ENCODE assay signal across 9 mouse cellular contexts in genomic region chr12:101007968-101008481, GRCm38 (mm10). TPM values are rescaled to one million over a fixed set of nuclear protein-coding genes. Genes with fewer than 3 reads are reported as not detected.
DNase-seq lines count a peak whose midpoint lies in the region; ATAC-seq and TF ChIP-seq lines count a peak whose summit lies in the region.
"Had no signal": no experiment of that assay in that cellular context is flagged by ENCODE, and none has a peak within 500 bp of the region (broad histone marks: within the 10 kb centered on the region; RNA-seq: fewer than 3 reads in every experiment).

No protein-coding gene starts in this region.

- H3K79me2 ChIP-seq in CH12.LX (replicated peaks; ENCODE audit: control insufficient read depth, extremely low read depth, insufficient read depth, poor library complexity, severe bottlenecking), result peaks cover 55% of the 10 kb centered on the region

- dilution Hi-C loops in CH12.LX (cut with MboI; ENCODE audit: extremely low pct_ligation_motif_present, extremely low pct_unique_long_range_greater_than_20kb, low sequenced_read_pairs), result no loop called here

- no peak overlapping the region for H3K4me2 ChIP-seq in hindbrain, embryonic 13.5 days
- H3K4me2 ChIP-seq in hindbrain, embryonic 14.5 days (replicated peaks), result no peak overlapping the region
- H3K4me2 ChIP-seq in CH12.LX (ENCODE audit: insufficient read depth, low read depth, poor library complexity, severe bottlenecking), result peak overlapping the region; percentile 18
- H3K4me2 ChIP-seq in midbrain, postnatal 0 days (ENCODE audit: low read depth, low read length, poor library complexity, severe bottlenecking), result 0 out of 2 replicates have a peak overlapping the region, but pooled peaks have one; percentile 9
- H3K4me2 ChIP-seq: limb, embryonic 12.5 days had no signal

- TF ChIP-seq RAD21 in CH12.LX (IDR thresholded peaks at IDR 0.05; ENCODE audit: low read depth, low read length), result no peak

- 28% methylated on average over 10 of the region's 10 CpGs for WGBS in hindbrain, embryonic 13.5 days
- 31% methylated on average over 10 of the region's 10 CpGs for WGBS in hindbrain, embryonic 14.5 days
- 27% methylated on average over 10 of the region's 10 CpGs for WGBS in midbrain, postnatal 0 days

- H3K27me3 ChIP-seq in hindbrain, embryonic 13.5 days, result peaks cover 9% of the 10 kb centered on the region
- no peaks in the 10 kb centered on the region for H3K27me3 ChIP-seq in hindbrain, embryonic 14.5 days (ENCODE audit: control insufficient read depth, insufficient read depth, low read length)
- no peaks in the 10 kb centered on the region for H3K27me3 ChIP-seq in CH12.LX (replicated peaks)
- H3K27me3 ChIP-seq in midbrain, postnatal 0 days (ENCODE audit: insufficient read depth, low read length), result no peaks in the 10 kb centered on the region

- no peaks in the 10 kb centered on the region for H3K36me3 ChIP-seq in hindbrain, embryonic 13.5 days
- H3K36me3 ChIP-seq in hindbrain, embryonic 14.5 days (replicated peaks; ENCODE audit: control insufficient read depth, insufficient read depth), result no peaks in the 10 kb centered on the region
- H3K36me3 ChIP-seq in CH12.LX (replicated peaks in 1 of 2; ENCODE audit: control insufficient read depth in 1 of 2, insufficient read depth in 1 of 2, low read length in 1 of 2), result peaks cover 0 to 22% of the 10 kb centered on the region in 2 experiments
- H3K36me3 ChIP-seq in midbrain, postnatal 0 days (ENCODE audit: insufficient read depth, low read length), result no peaks in the 10 kb centered on the region
- H3K36me3 ChIP-seq: limb, embryonic 12.5 days had no signal

- DNase-seq in hindbrain, embryonic 14.5 days (ENCODE audit: low spot score), result no peak
- no peak for DNase-seq in CH12.LX (ENCODE audit: extremely low read depth)
- DNase-seq in cerebellum, postnatal 25 days, result peak; percentile 52 to 58
- DNase-seq in induced T-regulatory cell, adult 2 months (ENCODE audit: low read depth), result peak; percentile 74
- no peak for DNase-seq in midbrain, postnatal 0 days (ENCODE audit: low spot score)
- DNase-seq in embryo, embryonic 9.5 days (ENCODE audit: extremely low spot score), result no peak
- DNase-seq in kidney, postnatal 36 days, result no peak

- no peak for TF ChIP-seq POLR2A in CH12.LX (IDR thresholded peaks at IDR 0.05; ENCODE audit: low read depth, low read length)

- in situ Hi-C loops in CH12.LX (cut with MboI; ENCODE audit: low pct_ligation_motif_present, low pct_unique_long_range_greater_than_20kb, low sequenced_read_pairs), result no loop called here

- H3K27ac ChIP-seq in hindbrain, embryonic 13.5 days, result peak overlapping the region; percentile 64
- no peak overlapping the region; the same call in 1 of the 2 replicates for H3K27ac ChIP-seq in hindbrain, embryonic 14.5 days
- peak overlapping the region; percentile 76 for H3K27ac ChIP-seq in CH12.LX (ENCODE audit: insufficient read depth, low read depth)
- 0 out of 2 replicates have a peak overlapping the region, but pooled peaks have one; percentile 12 for H3K27ac ChIP-seq in midbrain, postnatal 0 days (ENCODE audit: low read depth, low read length)
- H3K27ac ChIP-seq: limb, embryonic 12.5 days had no signal

- TF ChIP-seq CTCF in CH12.LX (conservative IDR thresholded peaks at IDR 0.05 in 1 of 2, IDR thresholded peaks at IDR 0.05 in 1 of 2; ENCODE audit: low read depth in 2 of 2, low read length in 2 of 2), result no peak
- TF ChIP-seq CTCF in midbrain, postnatal 0 days (IDR thresholded peaks at IDR 0.05), result no peak

- H3K9ac ChIP-seq in hindbrain, embryonic 13.5 days, result peak overlapping the region; percentile 55; the same call in 1 of the 2 replicates
- no peak overlapping the region for H3K9ac ChIP-seq in hindbrain, embryonic 14.5 days
- peak overlapping the region; percentile 12; the same call in 1 of the 2 replicates for H3K9ac ChIP-seq in CH12.LX (ENCODE audit: insufficient read depth, low read depth)
- H3K9ac ChIP-seq in midbrain, postnatal 0 days (replicated peaks; ENCODE audit: low read length, poor library complexity, severe bottlenecking), result no peak overlapping the region
- H3K9ac ChIP-seq: limb, embryonic 12.5 days had no signal

- no peak overlapping the region for H3K4me3 ChIP-seq in hindbrain, embryonic 13.5 days
- H3K4me3 ChIP-seq in hindbrain, embryonic 14.5 days (replicated peaks; ENCODE audit: low read length), result no peak overlapping the region
- H3K4me3 ChIP-seq in CH12.LX (replicated peaks in 1 of 3; ENCODE audit: low read depth in 2 of 3, low read length in 2 of 3, poor library complexity in 1 of 3), result no peak overlapping the region
- no peak overlapping the region for H3K4me3 ChIP-seq in midbrain, postnatal 0 days (ENCODE audit: low read depth, low read length)
- H3K4me3 ChIP-seq: limb, embryonic 12.5 days had no signal

- ATAC-seq in hindbrain, embryonic 13.5 days (ENCODE audit: low FRiP score), result no peak
- no peak for ATAC-seq in hindbrain, embryonic 14.5 days (ENCODE audit: low FRiP score)
- ATAC-seq in midbrain, postnatal 0 days (ENCODE audit: low FRiP score), result no peak

- TF ChIP-seq EP300 in CH12.LX (IDR thresholded peaks at IDR 0.05; ENCODE audit: low read length), result peak; percentile 56

- H3K9me3 ChIP-seq in hindbrain, embryonic 13.5 days, result no peaks in the 10 kb centered on the region
- H3K9me3 ChIP-seq in hindbrain, embryonic 14.5 days (ENCODE audit: control insufficient read depth, low read length), result no peaks in the 10 kb centered on the region
- no peaks in the 10 kb centered on the region for H3K9me3 ChIP-seq in CH12.LX (replicated peaks; ENCODE audit: low read length)
- no peaks in the 10 kb centered on the region for H3K9me3 ChIP-seq in midbrain, postnatal 0 days (ENCODE audit: low read length)
- H3K9me3 ChIP-seq: limb, embryonic 12.5 days had no signal

- H3K4me1 ChIP-seq in hindbrain, embryonic 13.5 days (replicated peaks), result peaks cover 71% of the 10 kb centered on the region
- H3K4me1 ChIP-seq in hindbrain, embryonic 14.5 days (replicated peaks; ENCODE audit: control insufficient read depth, insufficient read depth, low read length), result peaks cover 27% of the 10 kb centered on the region
- peaks cover 73 to 99% of the 10 kb centered on the region in 2 experiments for H3K4me1 ChIP-seq in CH12.LX (ENCODE audit: control insufficient read depth in 1 of 2, insufficient read depth in 2 of 2)
- H3K4me1 ChIP-seq in midbrain, postnatal 0 days (ENCODE audit: insufficient read depth, low read length), result peaks cover 11% of the 10 kb centered on the region

TF ChIP-seq in CH12.LX, 34 proteins besides CTCF, POLR2A, EP300 and RAD21:
- TF ChIP-seq ZC3H11A (IDR thresholded peaks at IDR 0.05; ENCODE audit: low read depth, low read length) (no peak), RCOR1 (conservative IDR thresholded peaks at IDR 0.05; ENCODE audit: low read depth, low read length) (no peak), TBP (conservative IDR thresholded peaks at IDR 0.05; ENCODE audit: low read depth, low read length) (no peak), MAZ (IDR thresholded peaks at IDR 0.05; ENCODE audit: low read depth, low read length) (0 out of 2 replicates have a peak, but pooled peaks have one; percentile 21), PAX5 (IDR thresholded peaks at IDR 0.05; ENCODE audit: low read length) (no peak), MAX (IDR thresholded peaks at IDR 0.05; ENCODE audit: low read length) (peak; percentile 71), GABPA (IDR thresholded peaks at IDR 0.05; ENCODE audit: insufficient replicate concordance, low read depth, low read length) (no peak), KAT2A (IDR thresholded peaks at IDR 0.05; ENCODE audit: insufficient replicate concordance, low read length) (no peak), BHLHE40 (IDR thresholded peaks at IDR 0.05; ENCODE audit: low read depth, low read length) (peak; percentile 32; the same call in 1 of the 2 replicates), MXI1 (IDR thresholded peaks at IDR 0.05; ENCODE audit: low read depth, low read length) (peak; percentile 72; the same call in 1 of the 2 replicates), TCF12 (IDR thresholded peaks at IDR 0.05; ENCODE audit: low read depth, low read length) (no peak), MEF2A (IDR thresholded peaks at IDR 0.05; ENCODE audit: borderline replicate concordance, low read depth, low read length) (peak; percentile 81), CHD2 (IDR thresholded peaks at IDR 0.05; ENCODE audit: low read length) (no peak), SIN3A (IDR thresholded peaks at IDR 0.05; ENCODE audit: low read length) (peak; percentile 91), HCFC1 (IDR thresholded peaks at IDR 0.05; ENCODE audit: low read depth, low read length) (no peak), ETS1 (conservative IDR thresholded peaks at IDR 0.05; ENCODE audit: low read depth, low read length) (peak; percentile 90), MYC (IDR thresholded peaks at IDR 0.05; ENCODE audit: low read depth, low read length) (0 out of 2 replicates have a peak, but pooled peaks have one; percentile 13), ZKSCAN1 (IDR thresholded peaks at IDR 0.05; ENCODE audit: borderline replicate concordance, low read depth, low read length) (no peak), CHD1 (IDR thresholded peaks at IDR 0.05; ENCODE audit: low read depth, low read length) (peak; percentile 17; the same call in 1 of the 2 replicates)

RNA-seq across cellular contexts. Expression of gene Ccdc88c, which starts 20.8 kb away (rescaled TPM):
- polyA plus RNA-seq in hindbrain, embryonic 13.5 days (2015; fragmentation: Nextera tagmentation; extraction: Ambion mirVana), result 12.9 and 13.8 TPM in 2 replicates
- 11.1 and 13.3 TPM in 2 replicates for polyA plus RNA-seq in hindbrain, embryonic 14.5 days (2014; fragmentation: Nextera tagmentation; extraction: Ambion mirVana)
- total RNA-seq in CH12.LX (2012; rRNA removed) (24.9 and 25.9 TPM in 2 replicates), CH12.LX (2014; rRNA removed) (19.3 and 20.3 TPM in 2 replicates)
- 30.1 and 32.7 TPM in 2 replicates for polyA plus RNA-seq in CH12.LX (2012; ENCODE audit: insufficient read length, low read depth)
- total RNA-seq in midbrain, postnatal 0 days (2014; rRNA removed), result 24.8 and 25.2 TPM in 2 replicates
- 12.0 and 12.6 TPM in 2 replicates for polyA plus RNA-seq in midbrain, postnatal 0 days (2015; fragmentation: Nextera tagmentation; extraction: Ambion mirVana)

Comparison
In these comparisons a context has a peak if more than half of its experiments do, and no peak if none do; other contexts are left out.
1. H3K9ac ChIP-seq: peak in hindbrain, embryonic 13.5 days (single experiment) and CH12.LX (single experiment); none in hindbrain, embryonic 14.5 days (single experiment) and midbrain, postnatal 0 days (single experiment).
2. H3K4me2 ChIP-seq: peak in CH12.LX (single experiment) and midbrain, postnatal 0 days (single experiment); none in hindbrain, embryonic 13.5 days (single experiment) and hindbrain, embryonic 14.5 days (single experiment).
3. DNase-seq: peak in cerebellum, postnatal 25 days (2 of 2) and induced T-regulatory cell, adult 2 months (single experiment); none in hindbrain, embryonic 14.5 days (single experiment), CH12.LX (single experiment), midbrain, postnatal 0 days (single experiment), embryo, embryonic 9.5 days (single experiment) and kidney, postnatal 36 days (0 of 2).